Mouse (Mus musculus) heart, embryonic 14.5 days (tissue): ENCODE data around the gene Tepp. TPM values are rescaled to one million over a fixed set of nuclear protein-coding genes. Genes with fewer than 3 reads are reported as not detected.
A peak's percentile ranks its signal among the peaks of the same experiment; 100 is the strongest.

ENCODE experiments used
- ATAC-seq: fragments of 200-750 bp; cut with Nextera tagmentation; 2 replicates; pipeline ENCODE4 v1.8.0; 2017; ENCODE audit warnings: low read depth, moderate TSS enrichment; ENCODE audit not compliant: insufficient number of reproducible peaks, insufficient read depth, low FRiP score
- H3K27ac ChIP-seq, 2 experiments: fragments of 200-500 bp in 1 of 2; fragments of 300-500 bp in 1 of 2; sonication (generic) in 1 of 2; replicated peaks in 1 of 2; 2 replicates each; pipeline ENCODE4 v1.5.1; 2012 to 2014; ENCODE audit warnings: low read depth in 2 of 2, low read length in 2 of 2, control low read depth in 1 of 2, mild to moderate bottlenecking in 1 of 2, mixed read lengths in 1 of 2; ENCODE audit not compliant: control insufficient read depth in 1 of 2, insufficient read depth in 1 of 2
- H3K27me3 ChIP-seq: fragments of 300-500 bp; sonication (generic); 2 replicates; pipeline ENCODE4 v1.6.1; 2014; ENCODE audit warnings: mild to moderate bottlenecking, low read length, control low read depth; ENCODE audit not compliant: control insufficient read depth, insufficient read depth
- H3K36me3 ChIP-seq: fragments of 300-500 bp; sonication (generic); 2 replicates; pipeline ENCODE4 v1.6.1; 2014; ENCODE audit warnings: mild to moderate bottlenecking, control low read depth, low read length, mixed read lengths; ENCODE audit not compliant: control insufficient read depth, insufficient read depth
- H3K4me1 ChIP-seq, 2 experiments: fragments of 200-500 bp in 1 of 2; fragments of 300-500 bp in 1 of 2; sonication (generic) in 1 of 2; 2 replicates each; pipeline ENCODE4 v1.6.1; 2012 to 2014; ENCODE audit warnings: low read length in 2 of 2, control low read depth in 1 of 2, mixed read lengths in 1 of 2; ENCODE audit not compliant: control insufficient read depth in 2 of 2, insufficient read depth in 2 of 2
- H3K4me2 ChIP-seq: fragments of 300-500 bp; sonication (generic); 2 replicates; pipeline ENCODE4 v1.6.1; 2014; ENCODE audit warnings: mild to moderate bottlenecking, low read length
- H3K4me3 ChIP-seq, 2 experiments: fragments of 200-500 bp in 1 of 2; fragments of 300-500 bp in 1 of 2; sonication (generic) in 1 of 2; 2 replicates each; pipeline ENCODE4 v1.5.1; 2012 to 2014; ENCODE audit warnings: low read length in 2 of 2, mild to moderate bottlenecking in 2 of 2, control low read depth in 1 of 2, low read depth in 1 of 2, moderate library complexity in 1 of 2; ENCODE audit not compliant: control insufficient read depth in 1 of 2, insufficient read depth in 1 of 2
- H3K9ac ChIP-seq: fragments of 300-500 bp; sonication (generic); 2 replicates; pipeline ENCODE4 v1.6.1; 2014; ENCODE audit warnings: mild to moderate bottlenecking, low read length
- H3K9me3 ChIP-seq: fragments of 300-500 bp; sonication (generic); 2 replicates; pipeline ENCODE4 v1.6.1; 2016; ENCODE audit warnings: low read length, control low read depth; ENCODE audit not compliant: control insufficient read depth
- WGBS: fragments of 180-500 bp; shearing (Covaris S2); extraction: QIAGEN DNeasy Blood & Tissue Kit; methylation state at CpG from one replicate; pipeline ENCODE4 v1.1.7; 2014; 5-methylcytosine and 5-hydroxymethylcytosine counted together
- polyA plus RNA-seq: library from polyadenylated mRNA; unstranded; fragments of >200 nt; fragmentation: Nextera tagmentation; extraction: Ambion mirVana; gene quantifications from 2 replicates; pipeline ENCODE4 v1.2.1, GENCODE M21; 2014

Tepp gene
- polyA plus RNA-seq, 1 experiment from 2014 or later = not detected

DNA sequence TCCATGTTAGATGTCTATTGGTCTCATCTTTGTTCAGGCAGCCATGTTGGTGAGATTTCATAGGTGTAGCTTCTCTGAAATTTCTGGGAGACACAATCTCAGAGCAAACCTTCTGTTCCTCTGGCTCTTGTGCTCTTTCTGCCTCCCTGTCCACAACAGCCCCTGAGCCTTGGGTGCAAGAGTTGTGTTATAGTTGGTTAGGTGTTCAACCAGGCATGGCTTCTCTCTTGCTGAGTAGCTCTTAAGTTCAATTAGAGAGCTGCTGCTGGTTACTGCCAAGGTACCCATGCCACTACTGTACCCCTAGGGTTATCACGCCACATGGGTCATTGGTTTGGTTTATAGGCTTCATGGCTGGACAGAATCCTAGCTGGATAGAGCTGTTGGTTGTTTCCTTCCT, 5.0 kb downstream of the Tepp start:
- 92% methylated on average over 1 of the region's 1 CpGs for WGBS
- Histone ChIP-seq H3K27me3 (no peaks in the 10 kb centered on the region), H3K27ac (no peak overlapping the region), H3K4me3 (no peak overlapping the region), H3K4me2 (no peak overlapping the region), H3K9me3 (no peaks in the 10 kb centered on the region), H3K9ac (no peak overlapping the region), H3K36me3 (no peaks in the 10 kb centered on the region), H3K4me1 (peaks cover under 1 to 4% of the 10 kb centered on the region in 2 experiments; a peak in 3 of 4 replicates)
- ATAC-seq = no peak

DNA sequence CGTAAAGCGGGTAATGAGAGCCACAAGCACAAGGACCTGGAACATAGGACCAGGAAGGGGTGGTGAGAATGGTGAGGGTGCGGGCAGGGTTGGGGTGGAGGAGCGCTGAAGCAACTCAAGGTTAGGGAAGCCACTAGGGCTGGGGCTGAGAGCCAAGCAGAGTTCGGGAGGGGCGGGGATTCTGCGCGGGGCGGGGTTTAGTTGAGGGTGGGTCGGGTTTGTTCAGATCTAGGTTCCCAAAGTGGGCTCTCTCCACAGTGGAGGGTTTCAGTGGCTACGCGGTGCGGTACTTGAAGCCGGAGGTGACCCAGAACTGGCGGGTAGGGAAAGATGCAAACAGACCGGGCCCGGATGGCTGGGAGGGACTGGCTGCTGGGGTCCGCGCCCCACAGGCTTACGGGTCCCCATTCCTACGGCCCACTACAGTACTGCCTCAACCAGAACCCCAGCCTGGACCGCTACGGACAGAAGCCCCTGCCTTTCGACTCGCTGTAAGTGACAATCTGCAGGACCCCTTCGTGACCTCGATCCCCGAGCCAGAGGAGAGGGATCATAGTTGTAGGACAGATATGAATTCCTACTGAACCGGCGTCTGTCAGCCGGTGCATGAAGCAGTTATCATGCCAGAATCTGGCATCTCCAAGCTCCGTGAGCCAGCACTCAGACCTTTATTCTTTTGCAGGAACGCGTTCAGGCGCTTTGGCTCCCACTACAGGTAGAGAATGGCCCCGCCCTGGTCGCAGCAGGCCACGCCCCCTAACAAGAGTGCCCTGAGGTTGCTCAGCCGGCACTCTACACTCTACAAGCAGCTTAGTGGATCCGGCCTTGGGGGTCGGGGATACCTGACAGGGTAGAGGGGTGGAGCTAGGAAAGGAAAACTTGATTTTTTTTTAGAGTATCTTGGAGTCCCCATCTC, 10.1 kb downstream of the Tepp start:
- 3% methylated on average over 41 of the region's 41 CpGs for WGBS
- peak; percentile 59 for ATAC-seq
- H3K27ac ChIP-seq = no peak overlapping the region
- H3K27me3 ChIP-seq = no peaks in the 10 kb centered on the region
- peaks cover 20% of the 10 kb centered on the region for H3K36me3 ChIP-seq
- H3K9ac ChIP-seq = peak overlapping the region; percentile 64
- H3K9me3 ChIP-seq = no peaks in the 10 kb centered on the region
- H3K4me3 ChIP-seq = peak overlapping the region; percentile 43 to 47
- peak overlapping the region; percentile 90 for H3K4me2 ChIP-seq
- H3K4me1 ChIP-seq = peaks cover 21 to 23% of the 10 kb centered on the region in 2 experiments

DNA sequence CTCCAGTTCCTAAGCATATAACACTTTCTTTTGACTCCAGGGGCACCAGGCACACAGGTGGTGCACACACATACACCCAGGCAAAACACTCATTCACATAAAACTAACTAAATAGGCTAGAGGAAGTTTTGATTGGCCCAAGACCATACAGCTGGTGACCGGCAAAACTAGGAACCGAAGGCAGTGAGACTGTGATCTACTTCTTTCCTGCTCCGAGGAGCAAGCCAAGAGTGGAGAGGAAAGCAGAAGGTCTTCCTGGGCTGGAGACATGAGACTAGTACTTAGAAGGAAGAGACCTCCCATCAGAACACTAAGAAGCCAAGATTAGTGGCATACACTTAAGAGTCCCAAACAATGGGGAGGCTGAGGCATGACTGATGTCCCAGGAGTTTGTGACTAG, 12.8 kb downstream of the Tepp start:
- no peak overlapping the region for H3K27ac ChIP-seq
- H3K36me3 ChIP-seq = peaks cover 48% of the 10 kb centered on the region
- no peak overlapping the region for H3K4me3 ChIP-seq
- H3K27me3 ChIP-seq = no peaks in the 10 kb centered on the region
- H3K4me2 ChIP-seq = no peak overlapping the region
- H3K4me1 ChIP-seq = peaks cover 22 to 38% of the 10 kb centered on the region in 2 experiments
- H3K9ac ChIP-seq = no peak overlapping the region
- ATAC-seq = no peak
- no peaks in the 10 kb centered on the region for H3K9me3 ChIP-seq
- 61% methylated on average over 3 of the region's 3 CpGs for WGBS

DNA sequence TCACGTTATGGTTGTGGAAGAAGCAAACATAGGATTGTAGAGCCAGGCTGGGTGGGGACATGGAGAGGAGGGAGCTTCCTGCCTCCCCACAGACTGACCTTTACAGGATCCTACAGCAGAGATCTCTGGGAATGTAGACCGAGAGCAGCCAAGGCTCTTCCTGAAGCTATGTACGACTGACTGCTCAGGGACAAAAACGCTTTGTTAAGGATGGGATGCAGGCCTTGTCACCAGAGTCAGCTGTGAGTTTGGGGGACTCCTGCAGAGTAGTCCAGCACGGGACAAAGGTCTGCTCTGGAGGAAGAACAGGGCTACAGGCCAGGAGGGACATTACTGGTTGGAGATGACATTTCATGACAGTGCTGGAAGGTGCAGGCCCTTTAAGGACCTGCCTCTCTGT, 14.3 kb downstream of the Tepp start:
- Histone ChIP-seq H3K4me2 (no peak overlapping the region), H3K36me3 (peaks cover 62% of the 10 kb centered on the region), H3K4me3 (no peak overlapping the region), H3K9me3 (no peaks in the 10 kb centered on the region), H3K27me3 (no peaks in the 10 kb centered on the region), H3K27ac (no peak overlapping the region), H3K4me1 (peaks cover 22 to 41% of the 10 kb centered on the region in 2 experiments), H3K9ac (no peak overlapping the region)
- 43% methylated on average over 5 of the region's 5 CpGs for WGBS
- no peak for ATAC-seq

DNA sequence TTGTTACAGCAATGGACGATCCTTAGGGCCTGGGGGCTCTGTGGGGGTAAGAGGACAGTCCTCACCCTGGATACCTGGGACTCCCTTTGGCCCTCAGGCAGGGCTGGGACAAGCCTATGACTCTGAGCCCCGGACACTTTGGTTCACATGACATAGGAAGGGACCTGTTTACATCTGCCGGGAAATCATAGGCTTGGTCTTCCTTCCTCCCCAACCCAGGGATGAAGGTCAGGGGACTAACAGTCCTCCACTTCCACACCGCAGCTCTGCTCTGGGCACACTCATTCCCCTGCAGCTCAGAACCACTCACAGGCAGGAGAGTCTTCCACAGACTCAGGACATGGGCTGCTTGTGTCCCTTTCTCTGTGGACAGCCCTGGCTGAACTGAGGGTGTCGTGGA, 16.5 kb downstream of the Tepp start:
- Histone ChIP-seq H3K27me3 (no peaks in the 10 kb centered on the region), H3K9ac (no peak overlapping the region), H3K27ac (no peak overlapping the region), H3K4me3 (no peak overlapping the region), H3K36me3 (peaks cover 64% of the 10 kb centered on the region), H3K4me1 (peaks cover 12 to 44% of the 10 kb centered on the region in 2 experiments; a peak in 3 of 4 replicates), H3K9me3 (no peaks in the 10 kb centered on the region), H3K4me2 (no peak overlapping the region)
- 76% methylated on average over 5 of the region's 5 CpGs for WGBS
- ATAC-seq = no peak

DNA sequence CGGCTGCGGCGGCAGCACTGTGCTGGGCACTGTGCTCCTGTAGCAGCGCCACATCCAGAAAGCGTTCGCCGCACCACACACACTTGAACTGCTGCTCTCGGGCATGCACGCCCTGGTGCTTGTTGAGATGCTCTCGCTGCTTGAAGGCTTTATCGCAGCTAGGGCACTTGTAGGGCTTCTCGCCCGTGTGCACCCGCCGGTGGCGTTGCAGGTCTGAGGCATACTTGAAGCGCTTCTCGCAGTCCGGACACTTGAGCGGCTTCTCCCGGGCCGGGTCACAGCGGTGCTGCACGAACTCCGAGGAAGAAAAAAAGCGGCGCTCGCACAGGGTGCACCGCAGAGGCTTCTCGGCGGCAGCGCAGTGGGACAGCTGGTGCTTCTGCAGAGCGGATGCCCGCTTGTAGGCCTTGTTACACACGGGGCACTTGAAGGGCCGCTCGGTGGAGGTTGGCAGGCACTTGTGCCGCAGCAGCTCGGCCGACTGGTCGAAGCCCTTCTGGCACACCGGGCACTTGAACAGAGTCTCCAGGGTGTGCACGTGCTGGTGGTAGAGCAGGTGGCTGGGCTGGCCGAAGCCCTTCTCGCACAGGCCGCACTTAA, 17.6 kb downstream of the Tepp start:
- H3K4me1 ChIP-seq = peaks cover 13 to 42% of the 10 kb centered on the region in 2 experiments; a peak in 3 of 4 replicates
- 83% methylated on average over 46 of the region's 46 CpGs for WGBS
- H3K9me3 ChIP-seq = no peaks in the 10 kb centered on the region
- no peak overlapping the region for H3K4me3 ChIP-seq
- no peak overlapping the region for H3K4me2 ChIP-seq
- no peak overlapping the region for H3K27ac ChIP-seq
- no peaks in the 10 kb centered on the region for H3K27me3 ChIP-seq
- H3K36me3 ChIP-seq = peaks cover 64% of the 10 kb centered on the region
- no peak for ATAC-seq
- H3K9ac ChIP-seq = no peak overlapping the region

DNA sequence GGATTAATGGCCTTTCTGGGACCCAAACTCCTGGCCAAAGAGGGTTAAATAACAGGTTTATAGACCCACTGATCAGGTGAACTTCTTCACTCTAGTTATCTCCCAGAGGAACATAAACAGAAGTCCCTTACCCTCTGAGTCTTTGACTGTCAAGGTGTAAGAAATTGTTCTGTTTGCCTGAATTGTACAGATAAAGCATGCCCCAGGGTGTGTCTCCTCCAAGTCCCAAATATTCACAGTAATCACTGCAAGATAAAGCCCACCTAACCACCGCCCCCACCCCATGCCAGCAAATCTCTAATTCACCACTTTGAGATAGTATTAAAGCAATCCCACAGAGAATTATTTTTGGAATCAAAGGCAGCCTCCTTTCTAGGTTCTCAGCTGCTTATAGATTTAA, 20.0 kb downstream of the Tepp start:
- no peak for ATAC-seq
- Histone ChIP-seq H3K4me1 (peaks cover 9 to 37% of the 10 kb centered on the region in 2 experiments; a peak in 3 of 4 replicates), H3K27me3 (no peaks in the 10 kb centered on the region), H3K9ac (peak overlapping the region; percentile 93), H3K27ac (no peak overlapping the region), H3K4me2 (peak overlapping the region; percentile 94), H3K4me3 (peak overlapping the region in 1 of 2 experiments; percentile 89; a peak in 3 of 4 replicates), H3K9me3 (0 out of 2 replicates have a peak, but pooled peaks cover 3% of the 10 kb centered on the region), H3K36me3 (peaks cover 64% of the 10 kb centered on the region)
- 34% methylated on average over 1 of the region's 1 CpGs for WGBS
